Mouse (Mus musculus): ENCODE data around the gene Pou6f1. TPM values are rescaled to one million over a fixed set of nuclear protein-coding genes. Genes with fewer than 3 reads are reported as not detected.

The Pou6f1 gene
- polyA plus RNA-seq, 1 experiment from 2014 or later: 4.7 TPM

- H3K4me2 ChIP-seq: peak overlapping the region; percentile 98
- no peak overlapping the region for H3K9ac ChIP-seq
- no peak overlapping the region for H3K27ac ChIP-seq
- H3K4me3 ChIP-seq (replicated peaks): peak overlapping the region; percentile 79
- H3K9me3 ChIP-seq: no peaks in the 10 kb centered on the region
- 0 out of 2 replicates have a peak, but pooled peaks cover 4% of the 10 kb centered on the region for H3K27me3 ChIP-seq (replicated peaks)
- 17% methylated on average over 9 of the region's 9 CpGs for WGBS
- ATAC-seq (ENCODE audit: insufficient read depth, low FRiP score, low read depth): no peak
- H3K4me1 ChIP-seq: 0 out of 2 replicates have a peak, but pooled peaks cover 5% of the 10 kb centered on the region
- H3K36me3 ChIP-seq: no peaks in the 10 kb centered on the region
These were observed 1.4 kb downstream of the Pou6f1 start for GRCm38 (mm10) chr15:100598287-100598882.

GRCm38 (mm10) chr15:100592817-100593216, 7.0 kb downstream of the Pou6f1 start:
- H3K9me3 ChIP-seq: no peaks in the 10 kb centered on the region
- no peak overlapping the region for H3K9ac ChIP-seq
- no peaks in the 10 kb centered on the region for H3K36me3 ChIP-seq
- H3K4me2 ChIP-seq: no peak overlapping the region
- H3K27ac ChIP-seq: no peak overlapping the region
- H3K27me3 ChIP-seq (replicated peaks): no peaks in the 10 kb centered on the region
- H3K4me3 ChIP-seq (replicated peaks): no peak overlapping the region
- no peak for ATAC-seq (ENCODE audit: insufficient read depth, low FRiP score, low read depth)
- no peaks in the 10 kb centered on the region for H3K4me1 ChIP-seq
- WGBS: 76% methylated on average over 6 of the region's 6 CpGs

GRCm38 (mm10) chr15:100590436-100590835, 9.3 kb downstream of the Pou6f1 start:
- 64% methylated on average over 8 of the region's 8 CpGs for WGBS
- no peaks in the 10 kb centered on the region for H3K9me3 ChIP-seq
- H3K4me1 ChIP-seq: no peaks in the 10 kb centered on the region
- no peak for ATAC-seq (ENCODE audit: insufficient read depth, low FRiP score, low read depth)
- no peak overlapping the region for H3K27ac ChIP-seq
- no peaks in the 10 kb centered on the region for H3K27me3 ChIP-seq (replicated peaks)
- H3K36me3 ChIP-seq: no peaks in the 10 kb centered on the region
- H3K9ac ChIP-seq: no peak overlapping the region
- no peak overlapping the region for H3K4me3 ChIP-seq (replicated peaks)
- H3K4me2 ChIP-seq: no peak overlapping the region

- Histone ChIP-seq H3K36me3 (no peaks in the 10 kb centered on the region), H3K27me3 (replicated peaks) (no peaks in the 10 kb centered on the region), H3K27ac (no peak overlapping the region), H3K4me3 (replicated peaks) (no peak overlapping the region), H3K9ac (no peak overlapping the region), H3K4me2 (no peak overlapping the region), H3K4me1 (no peaks in the 10 kb centered on the region), H3K9me3 (no peaks in the 10 kb centered on the region)
- ATAC-seq (ENCODE audit: insufficient read depth, low FRiP score, low read depth): no peak
- 76% methylated on average over 6 of the region's 6 CpGs for WGBS
These were observed 11.5 kb downstream of the Pou6f1 start for GRCm38 (mm10) chr15:100588297-100588696.

- H3K27me3 ChIP-seq (replicated peaks): no peaks in the 10 kb centered on the region
- ATAC-seq (ENCODE audit: insufficient read depth, low FRiP score, low read depth): no peak
- H3K4me1 ChIP-seq: no peaks in the 10 kb centered on the region
- no peak overlapping the region for H3K4me3 ChIP-seq (replicated peaks)
- no peaks in the 10 kb centered on the region for H3K9me3 ChIP-seq
- H3K4me2 ChIP-seq: no peak overlapping the region
- 76% methylated on average over 4 of the region's 4 CpGs for WGBS
- H3K27ac ChIP-seq: no peak overlapping the region
- H3K9ac ChIP-seq: no peak overlapping the region
- H3K36me3 ChIP-seq: no peaks in the 10 kb centered on the region
These were observed 12.6 kb downstream of the Pou6f1 start for GRCm38 (mm10) chr15:100587166-100587565.

- Histone ChIP-seq H3K9me3 (no peaks in the 10 kb centered on the region), H3K36me3 (no peaks in the 10 kb centered on the region), H3K27me3 (replicated peaks) (no peaks in the 10 kb centered on the region), H3K4me1 (no peaks in the 10 kb centered on the region), H3K4me2 (no peak overlapping the region), H3K27ac (no peak overlapping the region), H3K4me3 (replicated peaks) (no peak overlapping the region), H3K9ac (no peak overlapping the region)
- 90% methylated on average over 16 of the region's 16 CpGs for WGBS
- no peak for ATAC-seq (ENCODE audit: insufficient read depth, low FRiP score, low read depth)
These were observed 13.9 kb downstream of the Pou6f1 start for GRCm38 (mm10) chr15:100585931-100586330.

GRCm38 (mm10) chr15:100580108-100580507, 19.7 kb downstream of the Pou6f1 start:
- Histone ChIP-seq H3K4me2 (no peak overlapping the region), H3K9me3 (no peaks in the 10 kb centered on the region), H3K27me3 (replicated peaks) (no peaks in the 10 kb centered on the region), H3K27ac (no peak overlapping the region), H3K4me1 (no peaks in the 10 kb centered on the region), H3K9ac (no peak overlapping the region), H3K4me3 (replicated peaks) (no peak overlapping the region), H3K36me3 (no peaks in the 10 kb centered on the region)
- ATAC-seq (ENCODE audit: insufficient read depth, low FRiP score, low read depth): no peak
- 86% methylated on average over 10 of the region's 10 CpGs for WGBS

GRCm38 (mm10) chr15:100577972-100578371, 21.8 kb downstream of the Pou6f1 start:
- 86% methylated on average over 16 of the region's 16 CpGs for WGBS
- no peaks in the 10 kb centered on the region for H3K9me3 ChIP-seq
- H3K4me1 ChIP-seq: peaks cover 6% of the 10 kb centered on the region; the same call in 1 of the 2 replicates
- no peak overlapping the region; the same call in 1 of the 2 replicates for H3K9ac ChIP-seq
- H3K27ac ChIP-seq: no peak overlapping the region
- H3K4me2 ChIP-seq: no peak overlapping the region
- no peaks in the 10 kb centered on the region for H3K36me3 ChIP-seq
- no peak overlapping the region for H3K4me3 ChIP-seq (replicated peaks)
- no peaks in the 10 kb centered on the region for H3K27me3 ChIP-seq (replicated peaks)
- no peak for ATAC-seq (ENCODE audit: insufficient read depth, low FRiP score, low read depth)

- no peak overlapping the region for H3K4me2 ChIP-seq
- H3K27me3 ChIP-seq (replicated peaks): no peaks in the 10 kb centered on the region
- H3K4me3 ChIP-seq (replicated peaks): no peak overlapping the region
- no peak overlapping the region for H3K9ac ChIP-seq
- no peak for ATAC-seq (ENCODE audit: insufficient read depth, low FRiP score, low read depth)
- H3K27ac ChIP-seq: no peak overlapping the region
- H3K9me3 ChIP-seq: no peaks in the 10 kb centered on the region
- no peaks in the 10 kb centered on the region for H3K36me3 ChIP-seq
- peaks cover 6% of the 10 kb centered on the region; the same call in 1 of the 2 replicates for H3K4me1 ChIP-seq
- 79% methylated on average over 6 of the region's 6 CpGs for WGBS
These were observed 23.0 kb downstream of the Pou6f1 start for GRCm38 (mm10) chr15:100576810-100577209.

GRCm38 (mm10) chr15:100576392-100576791, 23.4 kb downstream of the Pou6f1 start:
- H3K4me3 ChIP-seq (replicated peaks): no peak overlapping the region
- H3K4me2 ChIP-seq: no peak overlapping the region
- 85% methylated on average over 6 of the region's 6 CpGs for WGBS
- no peak overlapping the region for H3K9ac ChIP-seq
- no peaks in the 10 kb centered on the region for H3K9me3 ChIP-seq
- H3K36me3 ChIP-seq: no peaks in the 10 kb centered on the region
- H3K27me3 ChIP-seq (replicated peaks): no peaks in the 10 kb centered on the region
- no peak overlapping the region for H3K27ac ChIP-seq
- ATAC-seq (ENCODE audit: insufficient read depth, low FRiP score, low read depth): no peak
- peaks cover 6% of the 10 kb centered on the region; the same call in 1 of the 2 replicates for H3K4me1 ChIP-seq

GRCm38 (mm10) chr15:100575366-100575765, 24.4 kb downstream of the Pou6f1 start:
- no peak overlapping the region for H3K27ac ChIP-seq

GRCm38 (mm10) chr15:100574378-100574777, 25.4 kb downstream of the Pou6f1 start:
- Histone ChIP-seq H3K27ac (no peak overlapping the region), H3K9ac (no peak overlapping the region), H3K4me2 (no peak overlapping the region), H3K27me3 (replicated peaks) (no peaks in the 10 kb centered on the region), H3K9me3 (no peaks in the 10 kb centered on the region), H3K4me1 (peaks cover 6% of the 10 kb centered on the region; the same call in 1 of the 2 replicates), H3K36me3 (no peaks in the 10 kb centered on the region), H3K4me3 (replicated peaks) (no peak overlapping the region)
- 72% methylated on average over 2 of the region's 2 CpGs for WGBS
- no peak for ATAC-seq (ENCODE audit: insufficient read depth, low FRiP score, low read depth)

More at GRCm38 (mm10) chr15:100575366-100575765, 24.4 kb downstream of the Pou6f1 start:
- Histone ChIP-seq H3K36me3 (no peaks in the 10 kb centered on the region), H3K9ac (no peak overlapping the region), H3K4me1 (peaks cover 6% of the 10 kb centered on the region; the same call in 1 of the 2 replicates), H3K9me3 (no peaks in the 10 kb centered on the region), H3K4me2 (no peak overlapping the region), H3K27me3 (replicated peaks) (no peaks in the 10 kb centered on the region), H3K4me3 (replicated peaks) (no peak overlapping the region)
- ATAC-seq (ENCODE audit: insufficient read depth, low FRiP score, low read depth): no peak
- WGBS: 84% methylated on average over 12 of the region's 12 CpGs
